Mouse (Mus musculus) WW6 (cell line): ENCODE data around the gene Diablo.

ENCODE experiments used
- DNase-seq: peaks from one replicate; pipeline ENCODE4 v3.0.0-alpha.2; 2013; ENCODE audit warnings: low read depth, low spot score

Diablo gene

GRCm38 (mm10) chr5:123501973-123502372 lies 22.0 kb downstream of the Diablo start:
- DNase-seq = no peak

GRCm38 (mm10) chr5:123499717-123500116 lies 24.3 kb downstream of the Diablo start:
- DNase-seq = no peak

DNA sequence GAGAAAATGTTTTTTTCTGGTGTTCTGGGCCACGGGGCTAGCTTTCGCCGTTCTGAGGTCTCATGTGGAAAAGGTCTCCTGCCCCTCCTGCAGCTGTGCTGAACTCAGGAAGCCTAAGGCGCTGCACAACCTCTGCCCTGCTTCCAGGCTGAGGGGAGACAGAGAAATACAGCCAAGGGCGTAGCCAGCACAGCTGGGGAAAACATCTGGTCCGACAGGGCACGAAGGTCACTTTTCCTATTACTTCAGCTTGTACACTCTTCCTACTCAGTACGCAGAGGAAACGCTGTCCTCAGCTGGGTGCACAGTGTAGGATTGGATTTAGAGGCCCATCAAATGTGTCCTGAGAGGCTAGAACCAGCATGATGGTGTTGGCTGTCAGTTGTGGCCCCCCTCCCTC lies 34.0 kb downstream of the Diablo start:
- no peak for DNase-seq

- no peak for DNase-seq
Observed at GRCm38 (mm10) chr5:123489112-123489785, 34.7 kb downstream of the Diablo start, which contains the start of the genes Lrrc43 and Il31. TSS of gene Lrrc43 (plus strand) at chr5:123489305. TSS of gene Il31 (minus strand) at chr5:123489489.

DNA sequence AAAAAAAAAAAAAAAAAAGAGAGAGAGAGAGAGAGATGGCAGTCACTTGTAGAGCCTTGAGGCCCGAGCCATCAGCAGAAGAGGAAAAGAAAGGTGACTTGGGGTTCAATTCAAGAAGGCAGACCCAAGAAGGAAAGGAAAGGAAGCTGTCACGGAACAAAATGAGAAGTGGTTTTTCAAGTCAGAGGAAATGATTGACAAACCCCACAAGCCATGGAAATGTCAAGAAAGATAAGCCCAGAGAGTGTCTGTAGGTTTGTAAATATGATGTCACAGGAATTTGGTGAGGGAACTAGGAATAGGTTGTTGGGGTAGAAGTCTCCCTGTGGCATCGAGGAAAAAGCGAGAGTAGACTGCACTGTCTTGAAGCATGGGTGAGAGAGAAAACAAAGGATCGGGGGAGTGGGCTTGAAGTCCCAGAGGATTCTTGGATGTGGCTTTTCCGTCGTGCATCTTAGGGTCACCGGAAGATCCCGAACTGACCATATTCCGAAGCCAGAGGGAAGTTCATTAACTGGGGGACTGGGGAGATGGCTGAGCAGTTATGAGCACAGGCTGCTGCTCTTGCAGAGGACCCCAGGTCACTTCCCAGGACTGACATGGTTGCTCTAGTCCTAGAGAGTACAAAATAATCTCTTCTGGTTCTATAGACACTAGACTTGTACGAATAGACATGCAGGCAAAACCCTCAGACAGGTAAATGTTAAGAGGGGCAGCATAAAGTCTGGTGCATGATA lies 36.1 kb downstream of the Diablo start:
- no peak for DNase-seq

- no peak for DNase-seq
Observed at GRCm38 (mm10) chr5:123473817-123474216, 50.2 kb downstream of the Diablo start.

GRCm38 (mm10) chr5:123470784-123471400 lies 53.1 kb downstream of the Diablo start:
- no peak for DNase-seq

DNA sequence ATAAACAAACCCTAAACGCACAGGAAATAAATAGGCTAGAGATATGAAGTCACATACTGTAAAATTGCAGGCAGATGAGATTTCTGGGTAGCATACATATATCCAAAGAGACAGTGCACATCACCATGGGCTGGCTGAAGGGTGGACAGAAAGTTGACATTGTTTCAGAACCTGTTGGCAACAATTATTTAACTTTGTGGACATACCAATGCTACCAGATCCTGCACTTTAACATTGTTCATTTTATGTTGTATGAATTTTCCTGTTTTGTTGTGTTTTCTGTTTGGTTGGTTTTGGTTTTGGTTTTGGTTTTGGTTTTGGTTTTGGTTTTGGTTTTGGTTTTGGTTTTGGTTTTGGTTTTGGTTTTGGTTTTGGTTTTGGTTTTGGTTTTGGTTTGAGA lies 59.3 kb downstream of the Diablo start:
- no peak for DNase-seq

DNA sequence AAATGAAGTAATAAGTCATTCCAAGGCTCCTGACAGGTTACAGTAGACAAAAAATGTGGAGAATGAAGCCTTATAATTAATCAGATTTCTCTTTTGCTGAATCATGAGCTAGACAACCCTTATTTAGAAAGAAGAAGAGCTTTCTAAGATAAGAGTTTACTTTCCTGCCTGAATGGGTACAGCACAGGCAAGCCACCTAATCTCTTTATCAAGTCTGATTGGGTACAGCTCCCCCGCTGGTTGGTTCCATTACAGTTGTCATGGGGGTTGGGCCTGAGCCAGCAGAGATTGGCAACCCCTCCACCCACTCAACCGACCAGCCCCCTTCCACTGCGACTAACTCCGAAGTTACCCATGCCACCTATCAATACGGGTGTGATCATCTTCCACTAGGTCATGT lies 62.6 kb downstream of the Diablo start:
- DNase-seq = no peak
